Mouse (Mus musculus) lung, adult 2 months (tissue): Measurements from ENCODE around the gene Smarca2. TPM values are rescaled to one million over a fixed set of nuclear protein-coding genes. Genes with fewer than 3 reads are reported as not detected.

Experiments used
- DNase-seq: peaks from one replicate; pipeline ENCODE4 v3.0.0; 2022
- H3K4me1 ChIP-seq: fragments of 200-500 bp; 2 replicates; pipeline ENCODE4 v1.6.1; 2011; ENCODE audit warnings: low read length; ENCODE audit not compliant: control insufficient read depth, insufficient read depth
- H3K4me3 ChIP-seq: fragments of 200-500 bp; replicated peaks from 2 replicates; pipeline ENCODE3; 2011; ENCODE audit warnings: low read depth, mild to moderate bottlenecking, control low read depth, low read length; ENCODE audit errors: extremely low read depth
- CTCF ChIP-seq: fragments of 200-500 bp; IDR thresholded peaks from 2 replicates; pipeline ENCODE4 v1.5.1; 2011; ENCODE audit warnings: mild to moderate bottlenecking, low read length, control low read depth; ENCODE audit not compliant: insufficient read depth
- POLR2A ChIP-seq: fragments of 200-500 bp; IDR thresholded peaks from 2 replicates; pipeline ENCODE4 v1.6.1; 2011; ENCODE audit warnings: low read depth, mild to moderate bottlenecking, control low read depth, low read length, borderline replicate concordance; ENCODE audit errors: extremely low read depth
- WGBS: fragments of 180-500 bp; shearing (Covaris S2); methylation state at CpG from one replicate; pipeline ENCODE4 v1.1.7; 2018; 5-methylcytosine and 5-hydroxymethylcytosine counted together
- polyA plus RNA-seq: library from polyadenylated mRNA; depleted of rRNA; stranded (reverse); fragments of >200 nt; gene quantifications from 2 replicates; pipeline ENCODE4 v1.2.3, GENCODE M21; 2012

Smarca2 gene
- polyA plus RNA-seq, 1 experiment: 78.9 TPM

DNA sequence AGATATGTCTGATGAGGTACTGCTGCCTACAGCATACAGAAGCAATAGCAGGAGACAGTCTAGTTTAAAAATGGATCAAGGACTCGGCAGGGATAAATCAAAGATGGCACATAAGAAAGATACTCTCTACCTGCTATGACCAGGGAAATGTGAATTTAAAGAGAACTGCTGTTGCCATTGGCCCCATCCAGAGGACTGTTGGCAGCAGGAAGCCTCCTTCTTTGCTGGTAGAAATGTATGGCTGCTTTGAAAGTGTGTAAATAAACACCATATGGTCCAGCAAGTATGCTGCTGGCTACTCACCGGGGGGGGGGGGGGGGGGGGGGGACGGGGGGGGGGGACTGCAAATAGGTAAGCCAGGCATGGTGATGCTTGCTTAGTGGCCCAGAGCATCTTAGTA lies 189.5 kb downstream of the Smarca2 start:
- Histone ChIP-seq H3K4me1 (no peaks in the 10 kb centered on the region), H3K4me3 (no peak overlapping the region)
- DNase-seq: no peak
- TF ChIP-seq CTCF (no peak), POLR2A (no peak)
- WGBS: 68% methylated on average over 1 of the region's 3 CpGs

DNA sequence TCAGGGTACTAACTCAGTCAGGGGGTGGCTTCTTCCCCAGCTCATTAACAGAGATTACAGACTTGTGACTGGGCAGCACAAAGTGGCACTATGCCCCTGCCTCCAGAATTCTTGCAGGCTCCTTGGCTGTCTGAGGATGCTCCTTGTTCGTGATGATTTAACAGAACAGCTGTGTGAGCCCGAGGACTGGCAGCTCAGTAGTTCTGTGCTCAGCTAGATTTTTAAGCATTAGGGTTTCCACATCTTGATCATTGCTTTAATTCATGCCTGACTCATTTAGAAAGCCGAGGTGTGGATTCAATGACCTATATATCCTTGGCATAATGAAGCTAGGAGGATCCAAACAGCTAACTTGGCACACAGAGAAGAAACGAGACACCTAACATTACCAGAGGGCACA lies 191.2 kb downstream of the Smarca2 start:
- TF ChIP-seq CTCF (no peak), POLR2A (no peak)
- Histone ChIP-seq H3K4me1 (no peaks in the 10 kb centered on the region), H3K4me3 (no peak overlapping the region)
- WGBS: 83% methylated on average over 4 of the region's 4 CpGs
- DNase-seq: no peak

DNA sequence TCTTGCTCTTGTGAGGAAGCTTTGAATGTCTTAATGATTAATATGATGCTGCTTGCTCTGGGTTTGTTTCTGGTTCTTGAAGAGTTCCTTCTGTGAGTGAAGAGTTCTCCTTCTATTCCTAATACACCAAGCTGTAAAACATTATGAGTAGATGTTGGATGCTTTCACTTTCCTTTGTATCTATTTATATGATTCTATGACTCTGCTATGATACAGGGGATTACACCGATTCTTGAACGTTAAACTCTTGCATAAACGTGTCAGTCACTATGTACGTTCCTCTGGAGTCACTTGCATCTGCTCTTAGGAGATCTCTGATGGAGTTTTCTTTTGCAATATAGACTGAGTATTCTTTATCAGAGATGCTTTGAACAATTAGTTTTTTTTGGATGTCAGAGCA lies 199.6 kb downstream of the Smarca2 start:
- Histone ChIP-seq H3K4me1 (no peaks in the 10 kb centered on the region), H3K4me3 (peak overlapping the region; percentile 41)
- TF ChIP-seq CTCF (no peak), POLR2A (no peak)
- WGBS: 42% methylated on average over 4 of the region's 4 CpGs
- no peak for DNase-seq

DNA sequence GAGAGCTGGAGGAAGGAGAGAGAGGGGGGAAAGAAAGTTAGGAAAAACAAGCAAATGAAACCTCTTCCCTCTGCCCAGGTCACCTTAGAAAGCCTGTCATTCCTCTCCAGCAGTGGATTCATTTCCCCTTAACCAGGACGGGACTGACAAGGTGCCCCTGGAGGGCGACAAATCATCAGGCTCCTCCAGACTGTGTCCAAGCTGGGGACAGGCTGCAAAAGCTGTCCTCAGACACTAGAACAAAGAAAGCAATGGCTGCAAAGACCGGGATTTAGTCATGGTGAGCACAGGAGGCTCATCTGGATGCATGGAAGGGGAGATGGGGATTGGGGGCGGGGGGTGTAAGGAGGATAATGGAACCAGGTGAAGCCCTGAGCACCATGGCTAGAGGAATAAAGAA lies 209.8 kb downstream of the Smarca2 start:
- DNase-seq: no peak
- Histone ChIP-seq H3K4me1 (no peaks in the 10 kb centered on the region), H3K4me3 (no peak overlapping the region)
- WGBS: 51% methylated on average over 4 of the region's 4 CpGs
- TF ChIP-seq POLR2A (no peak), CTCF (no peak)

DNA sequence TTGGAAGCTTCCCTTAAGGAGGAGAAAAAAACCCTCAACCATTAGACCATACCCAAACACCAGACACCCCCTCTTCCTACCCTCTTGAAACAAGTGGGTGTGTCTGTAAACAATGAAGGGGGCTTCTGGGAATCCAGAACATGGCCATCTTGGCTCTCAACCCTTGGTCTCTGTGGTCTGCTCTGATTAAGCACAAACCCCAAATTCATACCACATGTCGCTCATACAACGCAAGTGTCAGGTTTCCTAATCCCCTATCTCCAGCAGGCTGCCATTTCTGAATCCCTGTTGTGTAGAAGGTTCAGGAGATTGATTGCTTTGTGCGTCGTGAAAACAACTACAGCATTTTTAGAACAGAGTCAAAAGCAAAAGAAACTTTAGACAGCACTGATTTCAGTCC lies 213.1 kb downstream of the Smarca2 start:
- TF ChIP-seq CTCF (no peak), POLR2A (no peak)
- 88% methylated on average over 4 of the region's 4 CpGs for WGBS

More for the DNA sequence above, 213.1 kb downstream of the Smarca2 start:
- DNase-seq: no peak
- no peaks in the 10 kb centered on the region for H3K4me1 ChIP-seq
- no peak overlapping the region for H3K4me3 ChIP-seq
